Mouse (Mus musculus) inflammation-experienced regulatory T-cells, adult 16 weeks (primary cell): ENCODE results near the gene Abhd10. TPM values are rescaled to one million over a fixed set of nuclear protein-coding genes. Genes with fewer than 3 reads are reported as not detected.

ENCODE experiments used
- polyA plus RNA-seq: library from polyadenylated mRNA; unstranded; fragments of 100-300 nt; shearing (Covaris generic); gene quantifications from one replicate; pipeline ENCODE4 v1.2.1, GENCODE M21; 2017

The Abhd10 gene
- polyA plus RNA-seq, result 32.9 TPM

GRCm38 (mm10) chr16:45742615-45743476, at the start of gene Abhd10:
Abhd10 (minus strand) TSS chr16:45742955.

GRCm38 (mm10) chr16:45724061-45724741, 18.6 kb downstream of the Abhd10 start, which contains the start of gene Tagln3:
Tagln3 (minus strand) TSS chr16:45724608.

GRCm38 (mm10) chr16:45693558-45693957, 49.2 kb downstream of the Abhd10 start, which contains the start of gene Tmprss7:
Tmprss7 (minus strand) TSS chr16:45693658.

Other genes with a start within 250 kb of the Abhd10 start
- gene Gm609, start 250.0 kb downstream of the Abhd10 start, polyA plus RNA-seq, result 0.12 TPM
- not detected for gene Gm17783, start 210.9 kb downstream of the Abhd10 start, polyA plus RNA-seq
- gene Slc9c1, start 207.6 kb downstream of the Abhd10 start, polyA plus RNA-seq, result not detected
- gene Gcsam, start 132.6 kb downstream of the Abhd10 start, polyA plus RNA-seq, result not detected
- not detected for gene BC016579, start 88.9 kb downstream of the Abhd10 start, polyA plus RNA-seq
- not detected for gene Tmprss7, start 49.3 kb downstream of the Abhd10 start, polyA plus RNA-seq
- gene Tagln3, start 18.3 kb downstream of the Abhd10 start, polyA plus RNA-seq, result 0.23 TPM
- 0.43 TPM for gene Phldb2, start 210.6 kb upstream of the Abhd10 start, polyA plus RNA-seq